Comparison of ENCODE assay signal across 25 mouse cellular contexts in genomic region chr7:101477200-101477599, GRCm38 (mm10). TPM values are rescaled to one million over a fixed set of nuclear protein-coding genes. Genes with fewer than 3 reads are reported as not detected.
DNase-seq lines count a peak whose midpoint lies in the region; ATAC-seq and TF ChIP-seq lines count a peak whose summit lies in the region.
"Had no signal": no experiment of that assay in that cellular context is flagged by ENCODE, and none has a peak within 500 bp of the region (broad histone marks: within the 10 kb centered on the region; RNA-seq: fewer than 3 reads in every experiment).

No protein-coding gene starts in this region.

- H3K79me2 ChIP-seq in myocyte (ENCODE audit: control insufficient read depth, insufficient read depth) = no peaks in the 10 kb centered on the region

- no peak overlapping the region for H3K4me2 ChIP-seq in hindbrain, postnatal 0 days (ENCODE audit: low read depth, low read length)
- no peak overlapping the region for H3K4me2 ChIP-seq in hindbrain, embryonic 13.5 days
- no peak overlapping the region for H3K4me2 ChIP-seq in lung, embryonic 14.5 days
- no peak overlapping the region for H3K4me2 ChIP-seq in myocyte (ENCODE audit: low read depth)
- H3K4me2 ChIP-seq: embryonic facial prominence, embryonic 12.5 days; heart, embryonic 13.5 days; hindbrain, embryonic 15.5 days; liver, embryonic 13.5 days had no signal

- peaks cover 3% of the 10 kb centered on the region; the same call in 1 of the 2 replicates for H3K4me1 ChIP-seq in hindbrain, postnatal 0 days (ENCODE audit: insufficient read depth, low read length)
- H3K4me1 ChIP-seq in hindbrain, embryonic 13.5 days (replicated peaks) = peaks cover 28% of the 10 kb centered on the region
- H3K4me1 ChIP-seq in lung, embryonic 14.5 days (ENCODE audit: insufficient read depth) = no peaks in the 10 kb centered on the region
- H3K4me1 ChIP-seq: embryonic facial prominence, embryonic 12.5 days; liver, embryonic 13.5 days had no signal

- no peak overlapping the region for H3K27ac ChIP-seq in hindbrain, postnatal 0 days
- no peak overlapping the region for H3K27ac ChIP-seq in hindbrain, embryonic 13.5 days
- H3K27ac ChIP-seq in lung, embryonic 14.5 days (ENCODE audit: low read depth) = no peak overlapping the region
- H3K27ac ChIP-seq: embryonic facial prominence, embryonic 12.5 days; heart, embryonic 13.5 days; hindbrain, embryonic 15.5 days; liver, embryonic 13.5 days; midbrain, embryonic 10.5 days had no signal

- ATAC-seq in hindbrain, postnatal 0 days = no peak
- no peak for ATAC-seq in hindbrain, embryonic 13.5 days (ENCODE audit: low FRiP score)
- no peak for ATAC-seq in lung, embryonic 14.5 days (ENCODE audit: insufficient read depth)
- ATAC-seq in megakaryocyte-erythroid progenitor cell, adult 5-6 weeks (replicated peaks; ENCODE audit: low FRiP score, low TSS enrichment, poor library complexity, severe bottlenecking) = no peak
- ATAC-seq: forebrain, embryonic 16.5 days; midbrain, embryonic 16.5 days had no signal

- no peaks in the 10 kb centered on the region for H3K9me3 ChIP-seq in hindbrain, postnatal 0 days (ENCODE audit: low read length)
- no peaks in the 10 kb centered on the region for H3K9me3 ChIP-seq in hindbrain, embryonic 13.5 days
- H3K9me3 ChIP-seq in lung, embryonic 14.5 days (ENCODE audit: low read depth, low read length) = no peaks in the 10 kb centered on the region
- H3K9me3 ChIP-seq: embryonic facial prominence, embryonic 12.5 days; heart, embryonic 13.5 days; hindbrain, embryonic 15.5 days; liver, embryonic 13.5 days; midbrain, embryonic 10.5 days had no signal

- no peak overlapping the region for H3K4me3 ChIP-seq in hindbrain, postnatal 0 days (ENCODE audit: low read length)
- H3K4me3 ChIP-seq in hindbrain, embryonic 13.5 days = no peak overlapping the region
- no peak overlapping the region for H3K4me3 ChIP-seq in lung, embryonic 14.5 days (ENCODE audit: low read depth, low read length)
- no peak overlapping the region for H3K4me3 ChIP-seq in myocyte
- H3K4me3 ChIP-seq: embryonic facial prominence, embryonic 12.5 days; heart, embryonic 13.5 days; hindbrain, embryonic 15.5 days; liver, embryonic 13.5 days; midbrain, embryonic 10.5 days had no signal

- no peak for TF ChIP-seq POLR2A in myocyte (IDR thresholded peaks at IDR 0.05; ENCODE audit: insufficient read length, low read depth)

- peak; percentile 58 to 62 for DNase-seq in cerebellum, postnatal 10 days
- no peak for DNase-seq in cerebellum, adult 11-12 months
- peak; percentile 30 for DNase-seq in hindbrain, postnatal 0 days (ENCODE audit: low spot score)
- DNase-seq in lung, embryonic 14.5 days = peak; percentile 35
- no peak for DNase-seq in lung, adult 18-20 months
- DNase-seq: adrenal gland, adult 2 months; cerebellum, adult 11 months; cerebellum, adult 9-11 months; heart, postnatal 10 days; kidney, adult 18-20 months; kidney, postnatal 36 days; liver, embryonic 13.5 days; lung, adult 2 months; lung, postnatal 14 days; right cerebral cortex, postnatal 14 days; thymus, postnatal 4 days had no signal

- no peaks in the 10 kb centered on the region for H3K36me3 ChIP-seq in hindbrain, postnatal 0 days (ENCODE audit: insufficient read depth, low read length)
- H3K36me3 ChIP-seq in hindbrain, embryonic 13.5 days = no peaks in the 10 kb centered on the region
- no peaks in the 10 kb centered on the region for H3K36me3 ChIP-seq in lung, embryonic 14.5 days (ENCODE audit: insufficient read depth)
- H3K36me3 ChIP-seq in myocyte (ENCODE audit: control insufficient read depth, insufficient read depth) = no peaks in the 10 kb centered on the region
- H3K36me3 ChIP-seq: embryonic facial prominence, embryonic 12.5 days; heart, embryonic 13.5 days; hindbrain, embryonic 15.5 days; liver, embryonic 13.5 days; midbrain, embryonic 10.5 days had no signal

- no peak for TF ChIP-seq CTCF in hindbrain, postnatal 0 days (IDR thresholded peaks at IDR 0.05; ENCODE audit: low read depth)
- no peak for TF ChIP-seq CTCF in lung, embryonic 14.5 days (IDR thresholded peaks at IDR 0.05; ENCODE audit: low read depth)

- no peak overlapping the region for H3K9ac ChIP-seq in hindbrain, postnatal 0 days (replicated peaks; ENCODE audit: low read length)
- H3K9ac ChIP-seq in hindbrain, embryonic 13.5 days = no peak overlapping the region
- no peak overlapping the region for H3K9ac ChIP-seq in lung, embryonic 14.5 days
- H3K9ac ChIP-seq: embryonic facial prominence, embryonic 12.5 days; heart, embryonic 13.5 days; hindbrain, embryonic 15.5 days; liver, embryonic 13.5 days had no signal

- H3K27me3 ChIP-seq in hindbrain, postnatal 0 days (ENCODE audit: insufficient read depth, low read length) = no peaks in the 10 kb centered on the region
- H3K27me3 ChIP-seq in hindbrain, embryonic 13.5 days = 0 out of 2 replicates have a peak, but pooled peaks cover 4% of the 10 kb centered on the region
- H3K27me3 ChIP-seq in lung, embryonic 14.5 days (ENCODE audit: insufficient read depth, low read length) = no peaks in the 10 kb centered on the region
- no peaks in the 10 kb centered on the region for H3K27me3 ChIP-seq in myocyte (ENCODE audit: control insufficient read depth, insufficient read depth, insufficient read length)
- H3K27me3 ChIP-seq: embryonic facial prominence, embryonic 12.5 days; hindbrain, embryonic 15.5 days; liver, embryonic 13.5 days had no signal

- no peak overlapping the region for H3ac ChIP-seq in myocyte (ENCODE audit: control insufficient read depth, insufficient read length)

- 40% methylated on average over 5 of the region's 5 CpGs for WGBS in hindbrain, postnatal 0 days
- WGBS in hindbrain, embryonic 13.5 days = 53% methylated on average over 5 of the region's 5 CpGs
- WGBS in lung, embryonic 14.5 days = 35% methylated on average over 5 of the region's 5 CpGs

TF ChIP-seq in myocyte, 11 proteins besides CTCF, POLR2A, EP300 and RAD21:
- TF ChIP-seq E2F4 (IDR thresholded peaks at IDR 0.05; ENCODE audit: insufficient read depth) (no peak), POLR2AphosphoS2 (IDR thresholded peaks at IDR 0.05; ENCODE audit: insufficient read length, low read depth) (no peak), REST (IDR thresholded peaks at IDR 0.05; ENCODE audit: insufficient read depth, insufficient read length) (peak; percentile 79)
TF ChIP-seq in myocyte: peak in this region for 1.

RNA-seq across cellular contexts. Expression of gene Pde2a, which starts 55.7 kb away (rescaled TPM):
- total RNA-seq in hindbrain, postnatal 0 days (2014; rRNA removed) = 54.4 and 55.8 TPM in 2 replicates
- 26.7 and 27.1 TPM in 2 replicates for polyA plus RNA-seq in hindbrain, postnatal 0 days (2015; fragmentation: Nextera tagmentation; extraction: Ambion mirVana)
- 28.8 and 31.6 TPM in 2 replicates for polyA plus RNA-seq in hindbrain, embryonic 13.5 days (2015; fragmentation: Nextera tagmentation; extraction: Ambion mirVana)
- 14.3 and 29.3 TPM in 2 replicates for polyA plus RNA-seq in lung, embryonic 14.5 days (2014; fragmentation: Nextera tagmentation; extraction: Ambion mirVana)
- polyA plus RNA-seq in myocyte (2012; fragmentation: generic; extraction: Trizol) = 49.3 TPM
- 4.7 and 19.4 TPM in 2 replicates for total RNA-seq in megakaryocyte-erythroid progenitor cell, adult 5-6 weeks (2014; fragmentation: Nextera tagmentation)
- 4.5 and 6.0 TPM in 2 replicates for total RNA-seq in megakaryocyte-erythroid progenitor cell, adult 5-6 weeks (2017)

Comparison
In these comparisons a context has a peak if more than half of its experiments do, and no peak if none do; other contexts are left out.
1. DNase-seq: peak in cerebellum, postnatal 10 days (2 of 2), hindbrain, postnatal 0 days (single experiment) and lung, embryonic 14.5 days (single experiment); none in cerebellum, adult 11-12 months (single experiment) and lung, adult 18-20 months (0 of 2).